Comparison of ENCODE assay signal across 10 mouse cellular contexts in the genomic region with DNA sequence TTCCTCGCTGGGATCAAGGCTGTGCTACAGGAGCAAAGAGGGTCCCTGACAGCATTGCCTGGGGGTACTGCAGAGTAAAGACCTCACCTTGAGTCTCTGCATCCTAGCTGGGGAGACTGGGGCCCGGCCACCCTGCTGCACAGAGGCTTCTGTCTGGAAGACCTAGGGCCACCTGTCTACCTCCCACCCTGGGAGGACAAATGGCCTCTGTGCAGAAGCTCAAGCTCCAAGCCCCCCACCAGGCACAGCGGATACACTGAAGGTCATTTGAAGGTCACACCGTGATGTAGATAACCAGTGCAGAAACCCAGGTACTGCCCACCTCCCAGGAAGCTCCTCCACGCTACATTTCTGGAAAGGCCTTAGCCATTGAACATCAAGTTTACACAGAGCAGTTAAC. TPM values are rescaled to one million over a fixed set of nuclear protein-coding genes. Genes with fewer than 3 reads are reported as not detected.
DNase-seq lines count a peak whose midpoint lies in the region; ATAC-seq and TF ChIP-seq lines count a peak whose summit lies in the region.
"Had no signal": no experiment of that assay in that cellular context is flagged by ENCODE, and none has a peak within 500 bp of the region (broad histone marks: within the 10 kb centered on the region; RNA-seq: fewer than 3 reads in every experiment).

No protein-coding gene starts in this region.

- peak overlapping the region; percentile 85 for H3K4me2 ChIP-seq in forebrain, embryonic 14.5 days (ENCODE audit: low read length)
- H3K4me2 ChIP-seq: liver, embryonic 12.5 days had no signal

- no peak overlapping the region for H3K27ac ChIP-seq in heart, adult 2 months
- H3K27ac ChIP-seq in ES-Bruce4 (ENCODE audit: insufficient read depth, low read length): no peak overlapping the region
- peak overlapping the region; percentile 55; the same call in 1 of the 2 replicates for H3K27ac ChIP-seq in forebrain, embryonic 14.5 days (ENCODE audit: low read depth, low read length)
- peak overlapping the region; percentile 68; the same call in 1 of the 2 replicates for H3K27ac ChIP-seq in midbrain, embryonic 10.5 days (replicated peaks)
- H3K27ac ChIP-seq: liver, embryonic 12.5 days had no signal

- no peak for DNase-seq in heart, adult 2 months
- DNase-seq in heart, adult 9 months (ENCODE audit: low spot score in 2 of 2): no peak
- DNase-seq in forebrain, embryonic 14.5 days (ENCODE audit: low spot score): no peak
- DNase-seq in midbrain, embryonic 10.5 days (ENCODE audit: low spot score): no peak
- DNase-seq in lung, postnatal 14 days: no peak
- no peak for DNase-seq in spleen, adult 12 weeks (ENCODE audit: low spot score)
- DNase-seq in adrenal gland, postnatal 10 days: no peak
- DNase-seq: spleen, adult 18-20 months had no signal

- H3K4me1 ChIP-seq in heart, adult 2 months (ENCODE audit: control insufficient read depth, insufficient read depth, low read length): no peaks in the 10 kb centered on the region
- H3K4me1 ChIP-seq in ES-Bruce4 (ENCODE audit: control insufficient read depth, insufficient read depth, low read length): no peaks in the 10 kb centered on the region
- H3K4me1 ChIP-seq in forebrain, embryonic 14.5 days (ENCODE audit: control insufficient read depth, insufficient read depth, low read length): peaks cover 8% of the 10 kb centered on the region
- H3K4me1 ChIP-seq in midbrain, embryonic 10.5 days: peaks cover 45% of the 10 kb centered on the region

- TF ChIP-seq POLR2A in heart, adult 2 months (IDR thresholded peaks at IDR 0.05; ENCODE audit: insufficient read depth, low read depth, low read length): no peak
- TF ChIP-seq POLR2A in ES-Bruce4 (IDR thresholded peaks at IDR 0.05; ENCODE audit: insufficient read depth, low read length): no peak

- no peaks in the 10 kb centered on the region for H3K9me3 ChIP-seq in ES-Bruce4 (replicated peaks; ENCODE audit: control insufficient read depth, insufficient read depth, low read length, poor library complexity, severe bottlenecking)
- H3K9me3 ChIP-seq in forebrain, embryonic 14.5 days (replicated peaks; ENCODE audit: control insufficient read depth, low read length): no peaks in the 10 kb centered on the region
- no peaks in the 10 kb centered on the region for H3K9me3 ChIP-seq in midbrain, embryonic 10.5 days (replicated peaks)
- H3K9me3 ChIP-seq: liver, embryonic 12.5 days had no signal

- TF ChIP-seq EP300 in heart, adult 2 months (IDR thresholded peaks at IDR 0.05; ENCODE audit: insufficient read depth, low read depth, low read length): no peak
- TF ChIP-seq EP300 in ES-Bruce4 (IDR thresholded peaks at IDR 0.05; ENCODE audit: insufficient read depth, low read depth, low read length): no peak

- H3K79me2 ChIP-seq in heart, adult 2 months (replicated peaks; ENCODE audit: control insufficient read depth, insufficient read depth, low read length): no peaks in the 10 kb centered on the region

- H3K27me3 ChIP-seq in heart, adult 2 months (ENCODE audit: control insufficient read depth, insufficient read depth, low read length): no peaks in the 10 kb centered on the region
- H3K27me3 ChIP-seq in ES-Bruce4 (ENCODE audit: control insufficient read depth, insufficient read depth, low read length, poor library complexity, severe bottlenecking): no peaks in the 10 kb centered on the region
- H3K27me3 ChIP-seq in forebrain, embryonic 14.5 days (replicated peaks; ENCODE audit: control insufficient read depth, insufficient read depth, low read length): no peaks in the 10 kb centered on the region
- peaks cover 15% of the 10 kb centered on the region; the same call in 1 of the 2 replicates for H3K27me3 ChIP-seq in midbrain, embryonic 10.5 days (ENCODE audit: low read depth, poor library complexity, severe bottlenecking)

- H3K9ac ChIP-seq in heart, adult 2 months (ENCODE audit: low read depth, low read length): no peak overlapping the region
- no peak overlapping the region for H3K9ac ChIP-seq in ES-Bruce4 (ENCODE audit: low read depth, poor library complexity, severe bottlenecking)
- H3K9ac ChIP-seq in forebrain, embryonic 14.5 days (ENCODE audit: low read length): peak overlapping the region; percentile 79
- H3K9ac ChIP-seq: liver, embryonic 12.5 days had no signal

- WGBS in heart, adult 2 months: 68% methylated on average over 5 of the region's 5 CpGs
- WGBS in forebrain, embryonic 14.5 days: 61% methylated on average over 5 of the region's 5 CpGs
- WGBS in midbrain, embryonic 10.5 days: 55% methylated on average over 5 of the region's 5 CpGs

- no peaks in the 10 kb centered on the region for H3K36me3 ChIP-seq in heart, adult 2 months (ENCODE audit: control insufficient read depth, insufficient read depth, low read length)
- no peaks in the 10 kb centered on the region for H3K36me3 ChIP-seq in ES-Bruce4 (ENCODE audit: control insufficient read depth, insufficient read depth, low read length, poor library complexity, severe bottlenecking)
- H3K36me3 ChIP-seq in forebrain, embryonic 14.5 days (ENCODE audit: control insufficient read depth, insufficient read depth, low read length): peaks cover 48% of the 10 kb centered on the region
- peaks cover 37% of the 10 kb centered on the region for H3K36me3 ChIP-seq in midbrain, embryonic 10.5 days

- peak overlapping the region; percentile 16; the same call in 1 of the 2 replicates for H3K4me3 ChIP-seq in heart, adult 2 months
- peak overlapping the region; percentile 29; the same call in 1 of the 2 replicates for H3K4me3 ChIP-seq in ES-Bruce4 (ENCODE audit: low read depth, low read length)
- peak overlapping the region; percentile 48 for H3K4me3 ChIP-seq in forebrain, embryonic 14.5 days (ENCODE audit: low read depth, low read length)
- H3K4me3 ChIP-seq in midbrain, embryonic 10.5 days: peak overlapping the region; percentile 55
- H3K4me3 ChIP-seq: liver, embryonic 12.5 days had no signal

- no peak for TF ChIP-seq CTCF in heart, adult 2 months (IDR thresholded peaks at IDR 0.05)
- TF ChIP-seq CTCF in ES-Bruce4 (IDR thresholded peaks at IDR 0.05; ENCODE audit: low read depth, low read length): no peak

- intact Hi-C loops in heart, adult 2 months (cut with DNase I): no loop called here

- no peak for ATAC-seq in forebrain, embryonic 14.5 days

RNA-seq across cellular contexts. Expression of gene Cend1, which starts 0.6 kb away (rescaled TPM):
- 1 to 10 TPM; 1.0 to 1.4 TPM for total RNA-seq in heart, adult 2 months (2021)
- polyA plus RNA-seq in heart, adult 2 months (2012; rRNA removed): 1.8 and 2.6 TPM in 2 replicates
- polyA plus RNA-seq in ES-Bruce4 (2011; ENCODE audit: insufficient read depth, insufficient read length, low read depth, missing spikeins): 1.3 and 2.2 TPM in 2 replicates
- 21.3 and 25.1 TPM in 2 replicates for polyA plus RNA-seq in forebrain, embryonic 14.5 days (2014; fragmentation: Nextera tagmentation; extraction: Ambion mirVana)
- polyA plus RNA-seq in midbrain, embryonic 10.5 days (2016; fragmentation: Nextera tagmentation; extraction: Ambion mirVana): 8.9 and 15.1 TPM in 2 replicates
- total RNA-seq in adrenal gland, postnatal 10 days (2021): 1 to 10 TPM; 2.5 to 6.4 TPM

RNA-seq across cellular contexts. Expression of gene Slc25a22, which starts 9.0 kb away (rescaled TPM):
- 10 to 100 TPM; 55.8 to 72.6 TPM for total RNA-seq in heart, adult 2 months (2021)
- 85.8 and 88.9 TPM in 2 replicates for polyA plus RNA-seq in heart, adult 2 months (2012; rRNA removed)
- polyA plus RNA-seq in ES-Bruce4 (2011; ENCODE audit: insufficient read depth, insufficient read length, low read depth, missing spikeins): 16.3 and 19.9 TPM in 2 replicates
- polyA plus RNA-seq in forebrain, embryonic 14.5 days (2014; fragmentation: Nextera tagmentation; extraction: Ambion mirVana): 56.0 and 81.6 TPM in 2 replicates
- polyA plus RNA-seq in midbrain, embryonic 10.5 days (2016; fragmentation: Nextera tagmentation; extraction: Ambion mirVana): 43.7 and 48.4 TPM in 2 replicates
- 10 to 100 TPM; 60.2 to 74.3 TPM for total RNA-seq in adrenal gland, postnatal 10 days (2021)

RNA-seq across cellular contexts. Expression of gene Gatd1, which starts 14.8 kb away (rescaled TPM):
- 10 to 100 TPM; 13.4 to 14.9 TPM for total RNA-seq in heart, adult 2 months (2021)
- 23.4 and 29.5 TPM in 2 replicates for polyA plus RNA-seq in heart, adult 2 months (2012; rRNA removed)
- 36.7 and 45.4 TPM in 2 replicates for polyA plus RNA-seq in ES-Bruce4 (2011; ENCODE audit: insufficient read depth, insufficient read length, low read depth, missing spikeins)
- 41.7 and 43.4 TPM in 2 replicates for polyA plus RNA-seq in forebrain, embryonic 14.5 days (2014; fragmentation: Nextera tagmentation; extraction: Ambion mirVana)
- 45.1 and 47.0 TPM in 2 replicates for polyA plus RNA-seq in midbrain, embryonic 10.5 days (2016; fragmentation: Nextera tagmentation; extraction: Ambion mirVana)
- total RNA-seq in adrenal gland, postnatal 10 days (2021): 10 to 100 TPM; 26.2 to 39.2 TPM

RNA-seq across cellular contexts. Expression of gene Pidd1, which starts 15.1 kb away (rescaled TPM):
- under 1 TPM; 0.37 to 0.70 TPM for total RNA-seq in heart, adult 2 months (2021)
- polyA plus RNA-seq in heart, adult 2 months (2012; rRNA removed): 1.8 and 2.0 TPM in 2 replicates
- polyA plus RNA-seq in ES-Bruce4 (2011; ENCODE audit: insufficient read depth, insufficient read length, low read depth, missing spikeins): 22.1 and 27.6 TPM in 2 replicates
- polyA plus RNA-seq in forebrain, embryonic 14.5 days (2014; fragmentation: Nextera tagmentation; extraction: Ambion mirVana): 5.4 and 5.6 TPM in 2 replicates
- 18.8 and 20.9 TPM in 2 replicates for polyA plus RNA-seq in midbrain, embryonic 10.5 days (2016; fragmentation: Nextera tagmentation; extraction: Ambion mirVana)
- 1 to 10 TPM; 2.4 to 7.3 TPM for total RNA-seq in adrenal gland, postnatal 10 days (2021)

RNA-seq across cellular contexts. Expression of gene Rplp2, which starts 18.5 kb away (rescaled TPM):
- 100 to 1,000 TPM; 848 to 928 TPM for total RNA-seq in heart, adult 2 months (2021)
- 404 and 421 TPM in 2 replicates for polyA plus RNA-seq in heart, adult 2 months (2012; rRNA removed)
- polyA plus RNA-seq in ES-Bruce4 (2011; ENCODE audit: insufficient read depth, insufficient read length, low read depth, missing spikeins): 2,328 and 2,759 TPM in 2 replicates
- 740 and 845 TPM in 2 replicates for polyA plus RNA-seq in forebrain, embryonic 14.5 days (2014; fragmentation: Nextera tagmentation; extraction: Ambion mirVana)
- 905 and 1,135 TPM in 2 replicates for polyA plus RNA-seq in midbrain, embryonic 10.5 days (2016; fragmentation: Nextera tagmentation; extraction: Ambion mirVana)
- 1,000 to 10,000 TPM; 1,282 to 1,421 TPM for total RNA-seq in adrenal gland, postnatal 10 days (2021)

Comparison
In these comparisons a context has a peak if more than half of its experiments do, and no peak if none do; other contexts are left out.
1. H3K27ac ChIP-seq: peak in forebrain, embryonic 14.5 days (single experiment) and midbrain, embryonic 10.5 days (single experiment); none in heart, adult 2 months (single experiment) and ES-Bruce4 (single experiment).
2. Peak in every context shown above with its lines, with median percentiles within 50 percentile points of each other: H3K4me3 ChIP-seq.